Mouse (Mus musculus): ENCODE measurements around the gene Csad.

Gene Csad

DNA sequence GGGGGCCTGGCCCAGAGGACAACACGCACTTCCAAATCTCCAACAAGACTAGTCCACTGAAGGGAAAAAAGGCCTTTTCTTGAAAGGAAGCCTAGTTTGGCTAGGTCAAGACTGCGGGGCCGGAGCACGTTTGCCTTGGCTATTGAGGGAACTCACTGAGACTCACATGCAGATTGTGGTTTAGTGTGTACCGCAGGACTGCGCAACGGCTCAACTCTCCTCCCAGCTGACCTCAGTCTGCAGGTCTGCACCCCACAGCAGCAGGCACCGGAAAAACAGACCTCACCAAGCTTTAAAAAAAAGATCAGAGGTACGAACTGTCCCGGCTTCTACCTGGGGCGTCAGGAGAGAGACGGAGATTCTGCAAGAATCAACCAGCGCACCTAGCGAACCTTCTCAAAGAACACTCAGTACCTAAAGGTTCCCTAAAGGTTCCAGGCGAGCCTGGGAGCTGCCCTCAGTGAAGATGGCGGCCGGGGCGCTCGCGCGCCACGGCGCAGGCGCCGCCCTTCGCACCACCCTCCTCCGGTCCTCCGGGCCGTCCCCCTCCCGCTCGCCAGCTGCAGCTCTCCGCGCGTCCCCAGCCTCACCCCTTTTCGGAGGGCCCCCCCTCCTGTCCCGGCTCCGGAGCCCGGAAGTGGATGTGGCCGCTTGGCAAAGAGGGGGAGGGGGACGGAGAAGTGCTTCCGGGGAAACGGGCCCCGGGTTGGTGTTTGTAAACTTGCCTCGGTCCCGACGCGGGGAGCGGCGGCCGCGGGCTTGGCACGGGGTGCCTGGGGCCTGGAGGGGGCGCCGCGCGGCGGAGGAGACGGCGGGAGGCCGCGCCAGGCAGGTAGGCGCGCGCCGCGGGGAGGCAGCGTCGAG is 1.3 kb downstream of the Csad start, which contains the start of gene Zfp740:
TSS of gene Zfp740 (plus strand) at position 279 of the 864 bp plus-strand sequence.
- DNase-seq (ENCODE audit: low spot score), result peak; percentile 96

DNA sequence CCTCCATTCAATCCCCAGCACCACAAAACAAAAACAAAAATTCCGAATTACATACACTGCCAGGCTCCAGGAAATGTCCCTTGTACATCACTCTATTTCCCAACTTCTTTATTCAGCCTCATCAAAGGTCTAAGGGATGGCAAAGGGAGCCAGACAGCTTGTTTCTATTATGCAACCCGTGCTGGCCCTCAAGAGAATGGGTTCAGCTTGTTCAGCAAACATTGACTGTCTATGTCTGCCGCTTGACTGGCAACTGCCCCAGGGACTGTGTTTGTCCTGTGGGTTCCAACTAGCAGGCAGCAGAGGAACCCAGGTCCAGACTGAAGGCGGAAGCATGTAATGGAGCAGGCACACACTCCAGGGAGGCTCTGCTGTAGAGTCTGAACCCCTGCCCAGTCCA is 5.7 kb downstream of the Csad start:
- DNase-seq (ENCODE audit: low spot score), result no peak

- no peak for DNase-seq (ENCODE audit: low spot score)
These were observed 9.2 kb downstream of the Csad start for GRCm38 (mm10) chr15:102195373-102195772.

- no peak for DNase-seq (ENCODE audit: low spot score)
These were observed 10.1 kb downstream of the Csad start for GRCm38 (mm10) chr15:102194439-102194838.

DNA sequence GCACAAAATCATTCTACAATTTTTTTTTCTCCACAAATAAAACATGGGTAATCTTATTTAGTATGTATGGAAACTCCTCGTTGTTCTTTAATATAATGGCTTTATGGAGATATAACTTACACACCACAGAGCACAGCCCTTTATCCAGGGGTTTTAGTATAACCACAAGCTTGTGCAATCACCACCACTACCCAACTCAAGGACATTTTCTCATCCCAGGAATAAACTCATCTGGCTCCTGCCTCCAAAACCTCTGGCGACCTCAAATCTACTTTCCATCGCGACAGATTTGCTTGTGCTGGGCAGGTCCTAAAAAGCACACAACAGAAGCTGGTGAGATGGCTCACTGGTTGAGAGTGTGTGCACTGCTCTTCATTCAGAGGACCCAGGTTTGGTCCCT is 10.9 kb downstream of the Csad start:
- no peak for DNase-seq (ENCODE audit: low spot score)

DNA sequence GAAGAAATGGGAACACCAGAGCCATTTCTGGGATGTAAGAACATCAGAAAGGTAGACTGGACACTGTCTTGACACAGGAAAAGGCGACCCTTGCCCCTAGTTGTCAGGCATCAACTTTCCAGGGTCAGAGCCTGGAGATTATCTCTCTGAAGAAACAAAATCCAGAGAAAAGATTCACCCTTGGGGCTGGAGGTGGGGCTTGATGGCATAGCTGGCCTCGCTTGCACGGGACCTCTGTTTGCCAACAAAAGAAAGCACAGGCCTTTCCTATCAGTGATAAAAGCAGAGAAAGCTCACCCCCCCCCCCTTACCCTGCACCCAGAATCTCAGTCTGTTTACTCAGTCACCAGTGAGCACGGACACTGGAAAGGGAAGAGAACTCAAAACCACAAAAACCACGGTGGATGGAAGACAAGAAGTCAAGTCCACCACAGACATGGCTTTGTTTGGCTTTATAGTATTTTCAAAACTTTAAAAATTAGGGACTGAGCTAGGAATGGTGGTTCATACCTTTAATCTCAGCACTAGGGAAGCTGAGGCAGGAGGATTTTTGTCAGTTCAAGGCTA is 11.6 kb downstream of the Csad start:
- no peak for DNase-seq (ENCODE audit: low spot score)

GRCm38 (mm10) chr15:102192271-102192812 is 12.2 kb downstream of the Csad start:
- DNase-seq (ENCODE audit: low spot score), result no peak

GRCm38 (mm10) chr15:102191699-102192098 is 12.8 kb downstream of the Csad start:
- DNase-seq (ENCODE audit: low spot score), result no peak

GRCm38 (mm10) chr15:102188883-102189282 is 15.6 kb downstream of the Csad start:
- DNase-seq (ENCODE audit: low spot score), result no peak

DNA sequence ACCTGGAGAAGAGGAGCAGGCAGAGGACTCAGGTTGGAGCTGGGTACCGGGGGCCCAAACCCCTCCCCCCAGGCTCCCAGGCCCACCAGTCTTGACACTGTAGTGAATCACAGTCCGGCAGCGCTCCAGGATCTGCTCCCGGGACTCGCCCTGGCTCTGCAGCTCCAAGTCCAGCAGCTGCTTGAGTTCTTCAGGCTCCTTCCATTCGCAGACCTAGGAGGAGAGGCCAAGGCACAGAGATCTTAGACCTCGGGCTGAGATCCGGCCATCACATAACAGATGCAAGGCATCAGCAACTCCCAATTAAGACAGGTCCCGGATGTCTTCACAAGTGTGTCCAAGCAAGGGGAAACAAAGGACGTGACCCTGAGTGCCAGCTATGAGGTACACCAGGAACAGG is 16.4 kb downstream of the Csad start:
- no peak for DNase-seq (ENCODE audit: low spot score)

DNA sequence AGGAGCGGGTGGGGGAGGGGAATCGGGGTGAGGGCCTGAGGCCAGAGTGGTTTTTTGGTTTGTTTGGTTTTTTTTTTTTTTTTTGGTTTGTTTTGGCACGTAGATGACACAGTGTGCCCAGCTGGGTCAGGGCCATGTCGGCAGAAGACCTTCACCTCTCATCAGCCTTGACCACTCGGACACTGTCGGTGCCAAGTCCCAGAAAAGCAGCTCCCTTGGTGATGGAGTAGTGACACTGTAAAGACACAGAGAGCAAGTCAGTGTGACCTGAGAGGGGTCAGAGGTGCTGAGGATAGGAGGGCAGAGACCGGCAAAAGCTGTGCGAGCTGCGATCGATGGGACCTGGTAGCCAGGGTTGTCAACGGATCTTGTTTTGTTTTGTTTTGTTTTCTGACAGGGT is 18.3 kb downstream of the Csad start:
- DNase-seq (ENCODE audit: low spot score), result no peak

GRCm38 (mm10) chr15:102183076-102183475 is 21.4 kb downstream of the Csad start:
- DNase-seq (ENCODE audit: low spot score), result no peak

DNA sequence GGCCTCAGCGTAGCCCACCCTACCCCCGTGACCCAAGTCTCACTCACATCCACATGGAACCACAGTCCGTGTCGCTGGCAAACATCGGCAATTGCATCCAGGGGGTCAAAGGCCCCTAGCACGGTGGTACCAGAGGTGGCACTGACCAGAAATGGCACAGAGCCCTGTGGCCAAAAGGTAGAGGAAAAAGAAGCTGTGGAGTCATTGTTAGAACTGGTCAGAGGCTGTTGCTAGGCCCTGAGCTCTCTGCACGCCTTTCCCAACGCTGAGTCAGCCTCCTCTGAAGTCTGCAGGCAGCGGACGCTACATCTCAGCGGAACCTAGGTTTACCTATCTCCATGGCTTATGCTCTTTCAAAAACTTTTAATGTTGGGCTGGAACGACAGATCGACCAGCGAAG is 24.6 kb downstream of the Csad start:
- no peak for DNase-seq (ENCODE audit: low spot score)

GRCm38 (mm10) chr15:102179106-102179505 is 25.4 kb downstream of the Csad start:
- DNase-seq (ENCODE audit: low spot score), result no peak

DNA sequence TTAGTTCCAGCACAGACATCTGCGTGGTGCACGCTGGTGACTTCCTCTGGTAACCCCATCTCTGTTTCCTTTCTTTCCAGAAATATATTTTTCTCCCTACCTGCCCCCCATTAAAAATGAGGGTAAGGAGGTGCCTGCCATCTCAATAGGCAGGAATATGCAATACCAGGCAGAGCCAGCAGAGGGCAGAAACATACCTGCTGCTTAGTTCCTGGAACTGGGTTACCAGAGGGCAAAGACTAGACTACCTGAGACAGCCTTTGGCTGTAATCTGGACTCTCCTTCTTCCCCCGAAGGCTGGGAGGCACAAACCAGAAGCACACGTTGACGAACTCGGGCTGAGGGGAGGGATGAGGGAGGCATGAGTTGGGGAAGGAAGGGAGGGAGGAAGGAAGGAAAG is 26.2 kb downstream of the Csad start:
- peak; percentile 78 for DNase-seq (ENCODE audit: low spot score)

GRCm38 (mm10) chr15:102177417-102177816 is 27.1 kb downstream of the Csad start:
- no peak for DNase-seq (ENCODE audit: low spot score)

- no peak for DNase-seq (ENCODE audit: low spot score)
These were observed 27.8 kb downstream of the Csad start for GRCm38 (mm10) chr15:102176571-102177316.

- no peak for DNase-seq (ENCODE audit: low spot score)
These were observed 28.7 kb downstream of the Csad start for GRCm38 (mm10) chr15:102175736-102176319.

DNA sequence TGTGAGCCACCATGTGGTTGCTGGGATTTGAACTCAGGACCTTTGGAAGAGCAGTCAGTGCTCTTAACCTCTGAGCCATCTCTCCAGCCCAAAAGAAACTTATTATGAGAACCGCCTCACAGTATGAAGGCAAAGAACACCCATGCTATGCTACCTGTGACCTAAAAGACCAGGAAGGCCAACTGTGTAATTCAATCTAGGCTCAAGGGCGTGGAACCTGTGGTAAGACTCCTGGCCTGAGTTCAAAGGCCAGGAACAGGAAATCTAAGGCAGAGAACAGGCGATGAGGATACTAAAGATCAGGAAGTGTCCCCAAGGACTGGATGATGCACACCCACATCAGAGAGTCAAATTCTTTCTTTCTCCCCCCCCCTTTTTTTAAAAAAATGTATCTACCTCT is 30.9 kb downstream of the Csad start:
- no peak for DNase-seq (ENCODE audit: low spot score)

- DNase-seq (ENCODE audit: low spot score), result no peak
These were observed 35.5 kb downstream of the Csad start for GRCm38 (mm10) chr15:102169064-102169463.

- peak; percentile 65 for DNase-seq (ENCODE audit: low spot score)
These were observed 36.9 kb downstream of the Csad start for GRCm38 (mm10) chr15:102167620-102168021.

DNA sequence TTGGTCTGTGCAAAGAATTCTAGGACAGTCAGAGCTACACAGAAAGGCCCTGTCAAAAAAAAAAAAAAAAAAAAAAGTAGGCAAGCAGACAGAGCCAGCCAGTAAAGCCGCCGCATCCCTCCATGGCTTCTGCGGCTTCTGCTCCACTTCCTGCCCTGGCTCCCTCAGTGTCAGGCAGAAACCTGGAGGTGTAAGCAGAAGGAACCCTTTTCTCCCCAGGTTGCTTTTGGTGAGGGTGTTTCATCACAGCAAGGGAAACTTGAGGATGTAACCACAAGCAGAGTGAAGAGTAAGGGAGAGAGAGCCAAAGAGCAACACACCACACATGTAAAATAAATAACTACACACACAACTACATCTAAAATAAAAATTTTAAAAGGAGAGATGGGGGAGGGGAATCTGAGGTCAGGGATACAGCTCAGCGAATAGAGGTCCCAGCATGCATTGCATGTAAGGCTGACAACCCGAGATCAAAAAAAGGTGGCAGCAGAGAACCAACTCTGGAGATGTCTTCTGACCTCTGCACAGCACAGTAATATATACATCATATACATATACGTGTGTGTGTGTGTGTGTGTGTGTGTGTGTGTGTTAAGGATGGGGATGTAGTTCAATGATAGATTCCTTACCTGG is 38.9 kb downstream of the Csad start:
- DNase-seq (ENCODE audit: low spot score), result no peak

All from embryo, embryonic 10.5 days (tissue).